Mouse (Mus musculus) embryonic facial prominence, embryonic 13.5 days (tissue): ENCODE results near the gene Slc5a4b. TPM values are rescaled to one million over a fixed set of nuclear protein-coding genes. Genes with fewer than 3 reads are reported as not detected.
"Not testable (repeated sequence)": the region's sequence is repeated elsewhere in the genome, so short reads cannot be mapped to it uniquely, and the experiment has no call there.

Experiments
- ATAC-seq: fragments of 200-750 bp; cut with Nextera tagmentation; 2 replicates; pipeline ENCODE4 v1.8.0; 2017; ENCODE audit warnings: low read depth; ENCODE audit not compliant: insufficient number of reproducible peaks, insufficient read depth, low FRiP score, low TSS enrichment
- H3K27ac ChIP-seq: fragments of 300-500 bp; sonication (generic); 2 replicates; pipeline ENCODE4 v1.5.1; 2015; ENCODE audit warnings: moderate library complexity, mild to moderate bottlenecking, inconsistent platforms
- H3K27me3 ChIP-seq: fragments of 300-500 bp; sonication (generic); 2 replicates; pipeline ENCODE4 v1.6.1; 2015; ENCODE audit warnings: mild to moderate bottlenecking, inconsistent platforms
- H3K36me3 ChIP-seq: fragments of 300-500 bp; sonication (generic); 2 replicates; pipeline ENCODE4 v1.6.1; 2015; ENCODE audit warnings: mild to moderate bottlenecking, inconsistent platforms
- H3K4me1 ChIP-seq: fragments of 300-500 bp; sonication (generic); 2 replicates; pipeline ENCODE4 v1.6.1; 2015; ENCODE audit warnings: inconsistent platforms
- H3K4me2 ChIP-seq: fragments of 300-500 bp; sonication (generic); 2 replicates; pipeline ENCODE4 v1.6.1; 2015; ENCODE audit warnings: moderate library complexity, mild to moderate bottlenecking, inconsistent platforms
- H3K4me3 ChIP-seq: fragments of 300-500 bp; sonication (generic); 2 replicates; pipeline ENCODE4 v1.5.1; 2015; ENCODE audit warnings: mild to moderate bottlenecking, inconsistent platforms
- H3K9ac ChIP-seq: fragments of 300-500 bp; sonication (generic); 2 replicates; pipeline ENCODE4 v1.6.1; 2015; ENCODE audit warnings: mild to moderate bottlenecking, inconsistent platforms
- H3K9me3 ChIP-seq: fragments of 300-500 bp; sonication (generic); 2 replicates; pipeline ENCODE4 v1.6.1; 2016; ENCODE audit warnings: inconsistent platforms
- WGBS: fragments of 180-500 bp; shearing (Covaris S2); methylation state at CpG from one replicate; pipeline ENCODE4 v1.1.7; 2015; ENCODE audit warnings: mixed read lengths; 5-methylcytosine and 5-hydroxymethylcytosine counted together
- polyA plus RNA-seq: library from polyadenylated mRNA; unstranded; fragments of >200 nt; fragmentation: Nextera tagmentation; extraction: Ambion mirVana; gene quantifications from 2 replicates; pipeline ENCODE4 v1.2.1, GENCODE M21; 2015

The Slc5a4b gene
- polyA plus RNA-seq, 1 experiment from 2014 or later: not detected

DNA sequence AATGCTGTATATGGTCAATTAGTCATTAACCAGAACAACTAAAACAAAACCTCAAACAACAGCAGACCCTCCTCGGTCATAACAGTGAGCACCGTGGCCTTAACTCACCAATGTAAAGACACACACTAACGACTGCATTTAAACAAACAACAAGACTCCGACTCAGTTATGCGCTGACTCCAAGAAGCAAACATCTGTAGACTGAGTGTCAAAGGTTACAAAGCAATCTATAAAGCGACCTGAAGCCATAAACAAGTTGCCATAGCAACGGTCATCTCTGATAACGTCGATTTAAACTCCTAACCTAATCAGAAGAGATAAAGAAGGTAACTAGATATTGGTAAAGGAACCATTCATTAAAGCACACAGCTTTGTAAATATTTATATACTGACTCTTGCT is 13.4 kb downstream of the Slc5a4b start:
- H3K27ac ChIP-seq: no peak overlapping the region
- H3K4me2 ChIP-seq: no peak overlapping the region
- H3K9me3 ChIP-seq: no peaks in the 10 kb centered on the region
- no peak overlapping the region for H3K4me3 ChIP-seq
- H3K36me3 ChIP-seq: no peaks in the 10 kb centered on the region
- no peak overlapping the region for H3K9ac ChIP-seq
- no peaks in the 10 kb centered on the region for H3K4me1 ChIP-seq
- WGBS: 66% methylated on average over 9 of the region's 9 CpGs
- ATAC-seq: no peak
- H3K27me3 ChIP-seq: no peaks in the 10 kb centered on the region

DNA sequence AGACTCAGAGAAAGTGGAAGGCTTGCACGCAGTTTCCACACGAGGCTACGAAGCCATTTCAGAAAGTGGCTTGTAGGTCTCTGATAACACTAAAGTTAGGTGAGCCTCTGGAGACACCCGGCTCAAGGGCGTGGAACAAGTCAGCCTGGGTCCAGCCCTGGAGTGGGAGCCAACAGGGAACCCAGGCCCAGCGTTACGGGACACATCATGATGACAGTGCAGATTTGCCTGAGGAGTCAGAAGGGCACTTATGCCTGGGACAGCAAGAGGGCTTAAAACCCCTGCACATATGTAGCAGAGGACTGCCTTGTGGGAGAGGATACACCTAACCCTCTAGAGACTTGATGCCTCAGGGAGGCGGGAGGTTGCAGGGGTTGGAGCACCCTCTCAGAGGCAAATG is 14.2 kb downstream of the Slc5a4b start:
- no peak overlapping the region for H3K4me2 ChIP-seq
- no peaks in the 10 kb centered on the region for H3K9me3 ChIP-seq
- no peaks in the 10 kb centered on the region for H3K4me1 ChIP-seq
- 89% methylated on average over 8 of the region's 8 CpGs for WGBS
- H3K27ac ChIP-seq: no peak overlapping the region
- no peaks in the 10 kb centered on the region for H3K27me3 ChIP-seq
- no peak overlapping the region for H3K4me3 ChIP-seq
- H3K36me3 ChIP-seq: no peaks in the 10 kb centered on the region
- H3K9ac ChIP-seq: no peak overlapping the region
- no peak for ATAC-seq

DNA sequence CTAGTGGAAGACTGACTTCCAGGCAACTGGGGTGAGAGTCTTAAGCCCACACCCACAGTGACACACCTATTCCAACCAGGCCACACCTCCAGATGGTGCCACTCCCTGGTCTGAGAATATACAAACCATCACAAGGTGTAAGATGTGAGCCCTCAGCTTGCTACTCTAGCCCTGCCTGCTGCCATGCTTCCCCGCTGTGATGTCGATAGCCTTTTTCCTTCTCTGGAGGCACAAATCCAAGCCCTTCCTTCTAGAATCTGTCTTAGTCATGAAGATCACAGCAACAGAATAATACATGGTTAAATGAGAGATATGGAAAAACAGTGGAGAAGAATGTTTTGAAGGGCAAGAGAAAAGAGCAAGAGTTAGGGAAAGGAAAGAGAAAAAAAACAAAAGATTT is 33.8 kb downstream of the Slc5a4b start:
- H3K9ac ChIP-seq, ATAC-seq, H3K27me3 ChIP-seq, H3K4me2 ChIP-seq, H3K4me3 ChIP-seq, H3K36me3 ChIP-seq, H3K4me1 ChIP-seq, H3K9me3 ChIP-seq, H3K27ac ChIP-seq: not testable (repeated sequence)
- WGBS: 94% methylated on average over 2 of the region's 2 CpGs

DNA sequence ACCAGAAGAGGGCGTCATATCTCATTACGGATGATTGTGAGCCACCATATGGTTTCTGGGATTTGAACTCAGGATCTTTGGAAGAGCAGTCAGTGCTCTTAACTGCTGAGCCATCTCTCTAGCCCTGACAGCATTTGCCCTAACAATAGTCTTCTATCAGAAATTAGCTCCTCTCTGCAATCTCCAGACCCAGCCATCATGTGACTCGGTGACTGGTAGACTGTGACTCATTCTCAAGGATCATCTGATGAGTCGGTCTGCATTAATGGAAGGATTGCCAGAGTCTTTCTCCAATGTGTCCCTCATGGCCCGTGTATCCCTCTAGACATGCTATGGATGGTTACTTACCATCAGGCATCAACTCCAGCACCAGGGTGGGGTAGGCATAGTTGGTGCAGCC is 38.7 kb downstream of the Slc5a4b start:
- H3K9ac ChIP-seq, H3K36me3 ChIP-seq, H3K27me3 ChIP-seq, H3K27ac ChIP-seq, H3K9me3 ChIP-seq, H3K4me1 ChIP-seq, ATAC-seq, H3K4me2 ChIP-seq, H3K4me3 ChIP-seq: not testable (repeated sequence)
- WGBS: 92% methylated on average over 5 of the region's 5 CpGs

DNA sequence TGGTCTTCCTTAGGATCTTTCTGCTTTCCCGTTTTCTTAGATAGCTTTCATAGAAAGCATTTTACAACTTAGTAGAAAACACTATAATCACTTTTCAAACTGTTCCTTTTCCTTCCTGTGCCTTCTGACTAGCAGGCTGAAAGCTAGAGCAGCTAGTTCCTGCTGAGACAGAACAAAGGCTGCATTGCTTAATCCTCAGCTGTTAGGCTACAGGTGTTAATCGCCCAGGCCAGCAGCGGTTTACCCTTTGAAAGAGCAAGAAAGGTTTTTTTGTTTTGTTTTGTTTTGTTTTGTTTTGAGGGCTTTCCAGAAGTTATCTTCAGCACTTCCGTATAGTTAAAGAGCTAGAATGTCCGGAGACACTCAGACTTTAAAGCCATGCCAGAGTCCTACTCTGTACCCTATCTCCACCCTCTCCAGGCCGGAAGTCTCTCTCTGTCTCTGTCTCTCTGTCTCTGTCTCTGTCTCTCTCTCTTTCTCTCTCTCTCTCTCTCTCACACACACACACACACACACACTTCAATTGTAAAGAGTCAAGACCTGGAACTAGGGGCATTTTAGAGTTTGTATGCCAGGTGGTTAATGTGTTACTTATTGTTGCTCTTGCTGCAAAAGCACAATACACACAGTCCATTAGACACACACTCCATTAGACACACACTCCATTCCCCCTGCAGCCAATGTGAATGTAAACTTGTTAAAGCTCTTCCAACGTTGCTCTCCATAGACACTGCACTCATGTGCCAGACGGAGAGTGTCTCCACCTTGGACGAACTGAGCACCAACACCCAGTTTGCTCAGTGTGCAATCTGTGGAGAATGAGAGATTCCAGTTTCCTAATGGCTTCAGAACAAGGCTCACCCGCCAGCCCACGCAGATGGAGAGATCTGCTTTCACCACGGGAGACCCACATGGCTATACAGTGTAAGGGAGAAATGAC is 42.8 kb downstream of the Slc5a4b start:
- no peaks in the 10 kb centered on the region for H3K9me3 ChIP-seq
- H3K9ac ChIP-seq: no peak overlapping the region
- H3K27me3 ChIP-seq: no peaks in the 10 kb centered on the region
- H3K36me3 ChIP-seq: no peaks in the 10 kb centered on the region
- ATAC-seq: no peak
- no peaks in the 10 kb centered on the region for H3K4me1 ChIP-seq
- no peak overlapping the region for H3K4me3 ChIP-seq
- H3K27ac ChIP-seq: no peak overlapping the region
- 36% methylated on average over 12 of the region's 12 CpGs for WGBS
- H3K4me2 ChIP-seq: no peak overlapping the region

DNA sequence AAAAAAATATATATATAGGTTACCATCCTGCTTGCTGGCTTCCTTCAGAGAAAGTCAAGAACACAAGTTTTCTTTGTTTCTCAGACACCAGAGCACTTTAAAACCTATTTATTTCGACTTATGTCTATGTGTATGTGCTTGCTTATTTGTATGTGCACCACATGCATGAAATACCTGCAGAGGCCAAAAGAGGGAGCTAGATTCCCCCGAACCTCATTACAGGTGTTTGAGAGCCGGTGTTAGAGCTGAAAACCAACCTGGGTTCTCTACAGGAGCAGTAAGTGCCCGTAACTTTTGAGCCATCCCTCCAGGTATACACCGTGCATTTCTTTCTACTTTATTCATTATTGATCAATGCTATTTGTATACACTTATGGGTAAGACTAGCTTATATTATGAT is 48.3 kb downstream of the Slc5a4b start:
- no peak overlapping the region for H3K9ac ChIP-seq
- H3K9me3 ChIP-seq: 0 out of 2 replicates have a peak, but pooled peaks cover 2% of the 10 kb centered on the region
- H3K4me3 ChIP-seq: no peak overlapping the region
- no peak for ATAC-seq
- H3K4me1 ChIP-seq: no peaks in the 10 kb centered on the region
- no peak overlapping the region for H3K4me2 ChIP-seq
- H3K27me3 ChIP-seq: no peaks in the 10 kb centered on the region
- H3K36me3 ChIP-seq: no peaks in the 10 kb centered on the region
- 91% methylated on average over 5 of the region's 5 CpGs for WGBS
- no peak overlapping the region for H3K27ac ChIP-seq

DNA sequence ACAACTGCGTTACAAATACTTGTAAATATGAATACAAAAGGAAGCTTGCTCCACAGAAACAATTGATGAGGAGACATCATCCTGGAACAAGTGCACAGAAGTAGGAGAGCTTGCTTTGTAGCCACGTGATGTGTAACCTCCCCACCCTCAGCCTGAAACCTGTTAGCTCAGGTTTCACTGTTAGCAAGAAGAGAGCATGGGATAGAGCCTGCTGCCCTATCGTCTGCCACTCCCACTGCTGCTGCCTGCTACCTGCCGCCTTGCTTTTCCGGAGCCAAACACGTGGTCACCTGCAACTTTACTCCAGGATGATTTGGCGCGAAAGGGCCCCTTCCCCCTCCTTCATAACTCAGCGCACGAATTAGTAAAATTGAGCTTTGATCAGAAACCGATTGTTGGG is 58.9 kb downstream of the Slc5a4b start:
- no peaks in the 10 kb centered on the region for H3K4me1 ChIP-seq
- no peak overlapping the region for H3K9ac ChIP-seq
- ATAC-seq: no peak
- no peaks in the 10 kb centered on the region for H3K9me3 ChIP-seq
- H3K27me3 ChIP-seq: no peaks in the 10 kb centered on the region
- 78% methylated on average over 11 of the region's 11 CpGs for WGBS
- no peak overlapping the region for H3K4me3 ChIP-seq
- H3K36me3 ChIP-seq: no peaks in the 10 kb centered on the region
- no peak overlapping the region for H3K4me2 ChIP-seq
- H3K27ac ChIP-seq: no peak overlapping the region

DNA sequence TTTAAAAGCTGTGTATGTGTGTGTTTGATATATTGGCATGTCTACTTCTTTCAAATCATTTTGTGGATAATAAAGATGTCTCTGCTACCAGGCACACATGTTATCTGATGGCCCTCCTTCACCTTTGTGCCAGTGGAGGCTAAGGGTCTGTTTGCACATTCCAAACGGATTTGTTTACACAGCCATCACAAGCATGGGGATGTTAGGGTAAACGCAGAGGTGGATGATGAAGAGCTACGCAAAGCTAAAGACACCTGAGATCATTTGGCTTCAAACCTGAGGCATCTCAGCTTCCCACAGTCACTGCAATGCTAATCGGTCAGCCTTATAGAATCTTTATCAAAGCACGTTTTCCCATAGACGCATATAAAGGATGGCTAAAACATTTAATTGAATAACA is 61.8 kb downstream of the Slc5a4b start:
- H3K27me3 ChIP-seq: no peaks in the 10 kb centered on the region
- peaks cover 4% of the 10 kb centered on the region for H3K36me3 ChIP-seq
- H3K27ac ChIP-seq: no peak overlapping the region
- ATAC-seq: no peak
- WGBS: 36% methylated on average over 6 of the region's 6 CpGs
- H3K4me1 ChIP-seq: peaks cover 3% of the 10 kb centered on the region; the same call in 1 of the 2 replicates
- H3K4me2 ChIP-seq: no peak overlapping the region
- no peaks in the 10 kb centered on the region for H3K9me3 ChIP-seq
- no peak overlapping the region for H3K4me3 ChIP-seq
- H3K9ac ChIP-seq: no peak overlapping the region

DNA sequence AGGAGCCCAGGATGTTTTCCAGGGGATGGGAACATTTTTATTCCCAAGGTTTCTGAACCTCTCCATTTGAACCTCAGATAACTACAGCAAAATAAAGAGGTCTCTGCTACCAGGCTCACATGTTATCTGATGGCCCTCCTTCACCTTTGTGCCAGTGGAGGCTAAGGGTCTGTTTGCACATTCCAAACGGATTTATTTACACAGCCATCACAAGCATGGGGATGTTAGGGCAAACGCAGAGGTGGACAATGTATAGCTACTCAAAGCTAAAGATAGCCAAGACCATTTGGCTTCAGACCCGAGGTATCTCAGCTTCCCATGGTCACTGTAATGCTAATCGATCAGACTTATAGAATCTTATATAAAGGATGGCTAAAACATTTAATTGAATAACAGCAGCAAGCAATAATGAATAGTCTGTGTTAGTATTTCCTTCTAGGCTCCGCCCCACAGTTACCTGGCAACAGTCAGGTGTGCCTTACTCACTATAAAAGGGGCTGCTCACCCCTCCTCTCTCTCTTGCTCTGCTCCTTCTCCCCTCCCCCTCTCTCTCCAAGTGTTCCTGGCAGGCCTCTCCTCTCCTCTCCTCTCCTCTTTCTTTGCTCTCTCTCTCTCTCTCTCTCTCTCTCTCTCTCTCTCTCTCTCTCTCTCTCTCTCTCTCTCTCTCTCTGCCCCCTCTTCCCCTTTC is 63.4 kb downstream of the Slc5a4b start:
- Histone ChIP-seq H3K4me1 (peaks cover 3% of the 10 kb centered on the region; the same call in 1 of the 2 replicates), H3K9me3 (no peaks in the 10 kb centered on the region), H3K4me3 (no peak overlapping the region), H3K4me2 (no peak overlapping the region), H3K9ac (no peak overlapping the region), H3K36me3 (peaks cover 14% of the 10 kb centered on the region), H3K27me3 (no peaks in the 10 kb centered on the region), H3K27ac (no peak overlapping the region)
- 51% methylated on average over 5 of the region's 5 CpGs for WGBS
- ATAC-seq: no peak

DNA sequence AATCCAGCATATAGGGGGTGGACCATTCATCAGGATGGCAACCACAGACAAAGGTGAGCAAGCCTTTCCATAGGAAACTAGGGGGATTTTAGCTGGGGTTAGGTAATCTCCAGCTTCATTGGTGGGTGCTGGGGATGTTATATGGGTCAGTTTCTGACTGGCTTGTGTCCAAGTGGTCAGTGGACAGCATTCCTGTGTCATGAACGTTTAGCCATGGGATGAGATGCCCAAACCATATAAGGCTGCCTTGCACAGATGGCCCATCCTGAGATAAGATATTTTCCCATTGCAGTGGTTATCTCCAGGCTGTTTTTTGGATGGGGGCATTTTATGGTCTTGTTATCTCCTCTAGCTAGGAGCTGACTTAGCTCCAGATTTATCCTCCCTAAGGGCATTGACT is 64.0 kb downstream of the Slc5a4b start:
- H3K27me3 ChIP-seq: no peaks in the 10 kb centered on the region
- 59% methylated on average over 1 of the region's 1 CpGs for WGBS
- H3K4me2 ChIP-seq: no peak overlapping the region
- no peaks in the 10 kb centered on the region for H3K9me3 ChIP-seq
- H3K9ac ChIP-seq: no peak overlapping the region
- no peak overlapping the region for H3K4me3 ChIP-seq
- H3K36me3 ChIP-seq: peaks cover 14% of the 10 kb centered on the region
- no peak for ATAC-seq
- H3K4me1 ChIP-seq: peaks cover 3% of the 10 kb centered on the region; the same call in 1 of the 2 replicates
- no peak overlapping the region for H3K27ac ChIP-seq

DNA sequence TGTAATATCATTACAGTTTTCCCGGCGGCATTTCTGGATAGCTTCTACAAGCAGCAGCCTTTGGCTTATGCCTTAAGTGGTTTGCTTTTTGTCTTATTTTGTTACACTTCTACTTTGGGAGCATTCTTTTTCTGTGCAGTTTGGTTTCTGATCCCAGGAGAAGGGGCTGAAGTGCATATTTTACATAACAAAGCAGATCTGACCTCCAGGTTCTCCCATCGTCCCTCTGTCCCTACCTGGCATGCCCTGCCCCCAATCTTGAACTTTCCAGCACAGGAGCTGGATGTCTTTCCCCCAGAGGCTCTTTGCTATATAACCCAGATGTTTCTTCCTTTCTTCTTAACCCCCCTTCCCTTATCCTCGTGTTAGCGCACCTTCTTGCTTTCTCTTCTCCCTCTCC is 65.4 kb downstream of the Slc5a4b start:
- Histone ChIP-seq H3K9me3 (no peaks in the 10 kb centered on the region), H3K4me1 (peaks cover 3% of the 10 kb centered on the region; the same call in 1 of the 2 replicates), H3K27me3 (no peaks in the 10 kb centered on the region), H3K9ac (no peak overlapping the region), H3K27ac (no peak overlapping the region), H3K36me3 (peaks cover 28% of the 10 kb centered on the region), H3K4me3 (no peak overlapping the region), H3K4me2 (no peak overlapping the region)
- ATAC-seq: no peak
- 30% methylated on average over 5 of the region's 5 CpGs for WGBS

DNA sequence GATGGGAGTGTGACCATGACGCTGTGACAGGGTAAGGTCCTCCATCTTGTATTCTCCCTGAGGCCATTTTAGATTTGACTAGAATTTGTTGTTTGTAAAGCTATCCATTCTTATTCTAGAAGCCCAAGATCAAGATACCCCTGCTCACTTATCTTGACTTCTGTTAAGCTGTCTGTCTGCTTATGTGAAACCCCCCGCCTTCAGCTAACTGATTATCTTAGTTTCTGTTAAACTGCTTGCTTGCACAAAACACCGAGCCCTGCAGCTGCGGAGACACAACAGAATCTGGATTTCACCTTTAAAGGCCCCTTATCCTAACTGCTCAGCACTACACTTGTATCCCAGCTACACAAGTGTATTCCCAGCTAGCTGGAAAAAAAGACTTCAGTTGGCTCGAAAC is 73.8 kb downstream of the Slc5a4b start:
- Histone ChIP-seq H3K4me1 (no peaks in the 10 kb centered on the region; the same call in 1 of the 2 replicates), H3K9ac (no peak overlapping the region), H3K4me2 (no peak overlapping the region), H3K36me3 (peaks cover 63% of the 10 kb centered on the region), H3K4me3 (no peak overlapping the region), H3K27me3 (no peaks in the 10 kb centered on the region), H3K9me3 (no peaks in the 10 kb centered on the region), H3K27ac (no peak overlapping the region)
- ATAC-seq: no peak
- 95% methylated on average over 5 of the region's 5 CpGs for WGBS
